Mouse (Mus musculus) urinary bladder, postnatal 36 days (tissue): Measurements from ENCODE around the gene Entpd2.

ENCODE experiments used
- DNase-seq, 2 experiments: peaks; one replicate each; pipeline ENCODE4 v3.0.0; 2022; ENCODE audit warnings: low spot score in 2 of 2, mixed read lengths in 1 of 2

The Entpd2 gene

GRCm38 (mm10) chr2:25429435-25430180 is 33.9 kb downstream of the Entpd2 start:
- no peak for DNase-seq

DNA sequence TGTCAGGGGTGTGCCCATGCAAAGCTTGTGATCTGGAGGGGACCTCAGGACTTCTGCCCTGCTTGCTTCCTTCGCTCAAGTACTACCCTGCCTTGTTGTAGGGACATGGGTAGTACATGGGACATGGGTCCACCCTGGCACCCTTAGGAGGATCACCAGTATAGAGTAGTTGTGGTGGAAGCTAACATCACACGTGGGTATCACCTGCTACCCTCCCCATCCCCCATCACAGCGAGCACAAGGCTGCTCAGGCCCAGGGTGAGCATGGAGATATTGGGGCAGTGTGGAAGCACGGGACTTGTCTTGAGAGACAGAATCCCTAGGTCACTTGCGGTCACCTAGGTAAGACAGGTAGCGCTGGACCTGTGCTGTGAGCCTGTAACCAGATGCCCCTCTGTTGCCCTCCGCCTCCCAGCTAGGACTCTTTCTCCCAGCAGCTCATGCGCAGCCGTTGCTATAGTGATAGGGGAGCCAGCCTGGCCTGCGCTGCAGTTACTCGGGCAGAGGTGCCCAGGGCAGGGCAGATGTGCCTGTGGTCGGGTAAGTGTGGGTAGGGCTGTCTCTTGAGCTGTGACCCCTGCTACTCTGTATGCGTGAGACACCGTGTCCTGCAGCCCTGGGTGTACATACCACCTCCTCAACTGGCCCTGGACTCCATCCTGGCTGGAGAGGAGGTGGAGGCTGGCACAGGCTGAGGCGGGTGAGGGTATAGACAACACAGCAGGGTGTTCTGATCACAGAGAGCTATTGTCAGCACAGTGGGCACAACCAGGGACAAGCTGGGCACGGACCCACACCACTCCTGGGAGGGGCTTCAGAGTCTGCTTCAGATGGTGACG is 34.9 kb downstream of the Entpd2 start:
- DNase-seq = no peak

DNA sequence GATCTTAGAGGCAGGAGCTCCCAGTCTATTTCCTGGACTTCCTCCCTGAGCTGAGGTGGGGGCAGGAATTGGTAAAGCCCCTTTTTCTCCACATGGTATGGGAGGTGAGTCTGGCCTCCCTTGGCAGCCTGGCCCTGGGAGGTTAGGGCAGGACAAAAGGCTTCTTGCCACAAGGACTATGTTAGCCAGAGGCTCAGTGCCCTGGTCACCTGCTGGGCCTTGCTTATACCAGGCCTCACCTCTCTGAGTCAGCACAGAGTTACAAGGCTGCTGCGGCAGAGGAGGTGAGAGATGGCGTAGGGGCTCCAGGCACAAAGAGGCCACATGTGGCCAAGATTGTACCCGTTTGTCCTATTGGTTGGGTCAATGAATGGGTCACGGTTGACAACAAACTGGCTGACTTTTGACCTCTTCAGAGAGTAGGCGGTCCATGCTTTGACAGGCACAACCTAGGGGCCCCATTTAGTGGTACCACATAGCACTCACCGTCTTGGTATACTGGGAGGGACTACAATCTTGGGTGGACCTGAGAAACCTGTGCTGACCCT is 35.7 kb downstream of the Entpd2 start:
- DNase-seq = no peak

- DNase-seq = no peak
Measured at GRCm38 (mm10) chr2:25432326-25433098, 36.8 kb downstream of the Entpd2 start.

- DNase-seq = no peak
Measured at GRCm38 (mm10) chr2:25433101-25433500, 37.4 kb downstream of the Entpd2 start.

GRCm38 (mm10) chr2:25434292-25434691 is 38.6 kb downstream of the Entpd2 start:
- DNase-seq = no peak

DNA sequence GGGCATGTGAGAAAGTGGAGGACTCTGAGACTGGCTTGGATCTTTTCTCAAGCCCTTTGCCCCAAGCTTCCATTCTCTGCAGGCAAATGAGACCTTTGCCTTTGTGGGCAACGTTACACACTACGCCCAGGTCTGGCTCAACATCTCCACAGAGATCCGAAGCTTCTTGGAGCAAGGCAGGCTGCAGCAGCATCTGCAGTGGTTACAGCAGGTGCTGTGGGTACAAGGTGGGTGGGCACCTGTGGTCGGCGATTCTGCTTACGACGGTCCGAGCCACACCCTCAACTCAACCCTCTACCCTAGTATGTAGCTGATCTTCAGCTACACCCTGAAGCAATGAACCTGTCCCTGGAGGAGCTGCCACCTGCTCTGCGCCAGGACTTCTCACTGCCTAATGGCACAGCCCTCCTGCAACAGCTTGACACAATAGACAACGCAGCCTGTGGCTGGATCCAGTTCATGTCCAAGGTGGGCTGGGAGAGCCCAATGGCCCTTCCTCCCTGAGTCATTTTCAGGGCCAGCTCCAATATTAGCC is 40.7 kb downstream of the Entpd2 start:
- DNase-seq = no peak

- DNase-seq = no peak
Measured at GRCm38 (mm10) chr2:25441067-25441466, 45.4 kb downstream of the Entpd2 start.

DNA sequence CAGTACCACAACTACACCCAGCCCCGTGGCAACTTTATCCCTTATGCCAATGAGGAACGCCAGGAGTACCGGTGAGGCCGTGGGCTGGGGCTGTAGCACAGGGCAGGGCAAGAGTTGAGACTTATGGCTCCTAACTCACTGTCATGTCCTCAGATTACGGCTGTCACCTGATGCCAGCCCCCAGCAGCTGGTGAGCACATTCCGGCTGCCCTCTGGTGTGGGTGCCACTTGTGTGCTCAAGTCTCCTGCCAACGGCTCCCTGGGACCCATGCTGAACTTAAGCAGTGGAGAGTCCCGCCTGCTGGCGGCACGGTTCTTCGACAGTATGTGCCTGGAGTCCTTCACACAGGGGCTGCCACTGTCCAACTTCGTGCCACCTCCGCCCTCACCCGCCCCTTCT is 47.0 kb downstream of the Entpd2 start:
- no peak for DNase-seq
